Mouse (Mus musculus): ENCODE measurements around the gene Glipr2. TPM values are rescaled to one million over a fixed set of nuclear protein-coding genes. Genes with fewer than 3 reads are reported as not detected.

The Glipr2 gene
- polyA plus RNA-seq, 1 experiment from 2014 or later = 55.4 TPM

GRCm38 (mm10) chr4:43971541-43972136, 14.4 kb downstream of the Glipr2 start:
- no peaks in the 10 kb centered on the region for H3K9me3 ChIP-seq (ENCODE audit: control insufficient read depth, low read length)
- 64% methylated on average over 9 of the region's 9 CpGs for WGBS
- no peak for ATAC-seq (ENCODE audit: insufficient number of reproducible peaks, insufficient read depth, low FRiP score, low read depth)
- H3K36me3 ChIP-seq (ENCODE audit: control insufficient read depth, insufficient read depth, low read length) = peaks cover 14% of the 10 kb centered on the region
- H3K4me2 ChIP-seq (ENCODE audit: low read length) = peak overlapping the region; percentile 44
- H3K27ac ChIP-seq (replicated peaks in 1 of 2; ENCODE audit: control insufficient read depth in 1 of 2, insufficient read depth in 1 of 2, low read depth in 2 of 2, low read length in 2 of 2) = peak overlapping the region; percentile 76 to 86
- peaks cover 17 to 28% of the 10 kb centered on the region in 2 experiments for H3K4me1 ChIP-seq (ENCODE audit: control insufficient read depth in 2 of 2, insufficient read depth in 2 of 2, low read length in 2 of 2)
- no peak overlapping the region for H3K4me3 ChIP-seq (ENCODE audit: control insufficient read depth in 1 of 2, insufficient read depth in 1 of 2, low read depth in 1 of 2, low read length in 2 of 2)
- peak overlapping the region; percentile 31; the same call in 1 of the 2 replicates for H3K9ac ChIP-seq (ENCODE audit: low read length)
- no peaks in the 10 kb centered on the region for H3K27me3 ChIP-seq (ENCODE audit: control insufficient read depth, insufficient read depth, low read length)

GRCm38 (mm10) chr4:43972137-43972591, 15.0 kb downstream of the Glipr2 start:
- no peak overlapping the region for H3K4me3 ChIP-seq (ENCODE audit: control insufficient read depth in 1 of 2, insufficient read depth in 1 of 2, low read depth in 1 of 2, low read length in 2 of 2)
- H3K4me2 ChIP-seq (ENCODE audit: low read length) = peak overlapping the region; percentile 44
- H3K9ac ChIP-seq (ENCODE audit: low read length) = peak overlapping the region; percentile 31; the same call in 1 of the 2 replicates
- whole genome bisulfite sequencing = 1% methylated on average over 8 of the region's 8 CpGs
- H3K27me3 ChIP-seq (ENCODE audit: control insufficient read depth, insufficient read depth, low read length) = no peaks in the 10 kb centered on the region
- H3K9me3 ChIP-seq (ENCODE audit: control insufficient read depth, low read length) = no peaks in the 10 kb centered on the region
- peak overlapping the region; percentile 76 to 86 for H3K27ac ChIP-seq (replicated peaks in 1 of 2; ENCODE audit: control insufficient read depth in 1 of 2, insufficient read depth in 1 of 2, low read depth in 2 of 2, low read length in 2 of 2)
- H3K4me1 ChIP-seq (ENCODE audit: control insufficient read depth in 2 of 2, insufficient read depth in 2 of 2, low read length in 2 of 2) = peaks cover 17 to 28% of the 10 kb centered on the region in 2 experiments
- H3K36me3 ChIP-seq (ENCODE audit: control insufficient read depth, insufficient read depth, low read length) = peaks cover 14% of the 10 kb centered on the region
- ATAC-seq (ENCODE audit: insufficient number of reproducible peaks, insufficient read depth, low FRiP score, low read depth) = peak; percentile 72

- Histone ChIP-seq H3K9me3 (ENCODE audit: control insufficient read depth, low read length) (no peaks in the 10 kb centered on the region), H3K4me3 (ENCODE audit: control insufficient read depth in 1 of 2, insufficient read depth in 1 of 2, low read depth in 1 of 2, low read length in 2 of 2) (no peak overlapping the region), H3K9ac (ENCODE audit: low read length) (no peak overlapping the region), H3K36me3 (ENCODE audit: control insufficient read depth, insufficient read depth, low read length) (peaks cover 19% of the 10 kb centered on the region), H3K27me3 (ENCODE audit: control insufficient read depth, insufficient read depth, low read length) (no peaks in the 10 kb centered on the region), H3K4me2 (ENCODE audit: low read length) (no peak overlapping the region), H3K27ac (replicated peaks in 1 of 2; ENCODE audit: control insufficient read depth in 1 of 2, insufficient read depth in 1 of 2, low read depth in 2 of 2, low read length in 2 of 2) (peak overlapping the region in 1 of 2 experiments; percentile 44; a peak in 1 of 4 replicates), H3K4me1 (ENCODE audit: control insufficient read depth in 2 of 2, insufficient read depth in 2 of 2, low read length in 2 of 2) (peaks cover 17 to 28% of the 10 kb centered on the region in 2 experiments)
- ATAC-seq (ENCODE audit: insufficient number of reproducible peaks, insufficient read depth, low FRiP score, low read depth) = no peak
- WGBS = 50% methylated on average over 4 of the region's 4 CpGs
Measured at GRCm38 (mm10) chr4:43973526-43973981, 16.4 kb downstream of the Glipr2 start.

GRCm38 (mm10) chr4:43974914-43975616, 17.9 kb downstream of the Glipr2 start:
- Histone ChIP-seq H3K4me1 (ENCODE audit: control insufficient read depth in 2 of 2, insufficient read depth in 2 of 2, low read length in 2 of 2) (peaks cover 19 to 31% of the 10 kb centered on the region in 2 experiments), H3K9me3 (ENCODE audit: control insufficient read depth, low read length) (no peaks in the 10 kb centered on the region), H3K27ac (replicated peaks in 1 of 2; ENCODE audit: control insufficient read depth in 1 of 2, insufficient read depth in 1 of 2, low read depth in 2 of 2, low read length in 2 of 2) (no peak overlapping the region), H3K27me3 (ENCODE audit: control insufficient read depth, insufficient read depth, low read length) (no peaks in the 10 kb centered on the region), H3K36me3 (ENCODE audit: control insufficient read depth, insufficient read depth, low read length) (peaks cover 19% of the 10 kb centered on the region), H3K9ac (ENCODE audit: low read length) (no peak overlapping the region), H3K4me2 (ENCODE audit: low read length) (no peak overlapping the region), H3K4me3 (ENCODE audit: control insufficient read depth in 1 of 2, insufficient read depth in 1 of 2, low read depth in 1 of 2, low read length in 2 of 2) (no peak overlapping the region)
- no peak for ATAC-seq (ENCODE audit: insufficient number of reproducible peaks, insufficient read depth, low FRiP score, low read depth)
- WGBS = 81% methylated on average over 10 of the region's 10 CpGs

- no peak overlapping the region for H3K4me2 ChIP-seq (ENCODE audit: low read length)
- no peaks in the 10 kb centered on the region for H3K27me3 ChIP-seq (ENCODE audit: control insufficient read depth, insufficient read depth, low read length)
- H3K36me3 ChIP-seq (ENCODE audit: control insufficient read depth, insufficient read depth, low read length) = peaks cover 12% of the 10 kb centered on the region; the same call in 1 of the 2 replicates
- H3K4me1 ChIP-seq (ENCODE audit: control insufficient read depth in 2 of 2, insufficient read depth in 2 of 2, low read length in 2 of 2) = peaks cover 19 to 31% of the 10 kb centered on the region in 2 experiments
- H3K27ac ChIP-seq (replicated peaks in 1 of 2; ENCODE audit: control insufficient read depth in 1 of 2, insufficient read depth in 1 of 2, low read depth in 2 of 2, low read length in 2 of 2) = no peak overlapping the region
- no peaks in the 10 kb centered on the region for H3K9me3 ChIP-seq (ENCODE audit: control insufficient read depth, low read length)
- ATAC-seq (ENCODE audit: insufficient number of reproducible peaks, insufficient read depth, low FRiP score, low read depth) = no peak
- H3K9ac ChIP-seq (ENCODE audit: low read length) = no peak overlapping the region
- H3K4me3 ChIP-seq (ENCODE audit: control insufficient read depth in 1 of 2, insufficient read depth in 1 of 2, low read depth in 1 of 2, low read length in 2 of 2) = no peak overlapping the region
- WGBS = 73% methylated on average over 6 of the region's 6 CpGs
Measured at GRCm38 (mm10) chr4:43976223-43976740, 19.1 kb downstream of the Glipr2 start.

GRCm38 (mm10) chr4:43978521-43979443, 21.6 kb downstream of the Glipr2 start:
- Histone ChIP-seq H3K9ac (ENCODE audit: low read length) (no peak overlapping the region), H3K27ac (replicated peaks in 1 of 2; ENCODE audit: control insufficient read depth in 1 of 2, insufficient read depth in 1 of 2, low read depth in 2 of 2, low read length in 2 of 2) (peak overlapping the region; percentile 53 to 58), H3K4me1 (ENCODE audit: control insufficient read depth in 2 of 2, insufficient read depth in 2 of 2, low read length in 2 of 2) (peaks cover 11 to 15% of the 10 kb centered on the region in 2 experiments), H3K9me3 (ENCODE audit: control insufficient read depth, low read length) (no peaks in the 10 kb centered on the region), H3K36me3 (ENCODE audit: control insufficient read depth, insufficient read depth, low read length) (peaks cover 12% of the 10 kb centered on the region; the same call in 1 of the 2 replicates), H3K4me3 (ENCODE audit: control insufficient read depth in 1 of 2, insufficient read depth in 1 of 2, low read depth in 1 of 2, low read length in 2 of 2) (no peak overlapping the region), H3K4me2 (ENCODE audit: low read length) (no peak overlapping the region), H3K27me3 (ENCODE audit: control insufficient read depth, insufficient read depth, low read length) (no peaks in the 10 kb centered on the region)
- no peak for ATAC-seq (ENCODE audit: insufficient number of reproducible peaks, insufficient read depth, low FRiP score, low read depth)
- 38% methylated on average over 17 of the region's 17 CpGs for WGBS

- H3K27me3 ChIP-seq (ENCODE audit: control insufficient read depth, insufficient read depth, low read length) = no peaks in the 10 kb centered on the region
- peaks cover 5% of the 10 kb centered on the region; the same call in 1 of the 2 replicates for H3K36me3 ChIP-seq (ENCODE audit: control insufficient read depth, insufficient read depth, low read length)
- no peak overlapping the region for H3K4me3 ChIP-seq (ENCODE audit: control insufficient read depth in 1 of 2, insufficient read depth in 1 of 2, low read depth in 1 of 2, low read length in 2 of 2)
- H3K9ac ChIP-seq (ENCODE audit: low read length) = no peak overlapping the region
- no peak overlapping the region for H3K27ac ChIP-seq (replicated peaks in 1 of 2; ENCODE audit: control insufficient read depth in 1 of 2, insufficient read depth in 1 of 2, low read depth in 2 of 2, low read length in 2 of 2)
- H3K9me3 ChIP-seq (ENCODE audit: control insufficient read depth, low read length) = no peaks in the 10 kb centered on the region
- 71% methylated on average over 3 of the region's 3 CpGs for WGBS
- ATAC-seq (ENCODE audit: insufficient number of reproducible peaks, insufficient read depth, low FRiP score, low read depth) = no peak
- peaks cover 11 to 14% of the 10 kb centered on the region in 2 experiments for H3K4me1 ChIP-seq (ENCODE audit: control insufficient read depth in 2 of 2, insufficient read depth in 2 of 2, low read length in 2 of 2)
- no peak overlapping the region for H3K4me2 ChIP-seq (ENCODE audit: low read length)
Measured at GRCm38 (mm10) chr4:43979746-43980145, 22.5 kb downstream of the Glipr2 start.

Data from heart, embryonic 14.5 days (tissue).